In the genomic region with DNA sequence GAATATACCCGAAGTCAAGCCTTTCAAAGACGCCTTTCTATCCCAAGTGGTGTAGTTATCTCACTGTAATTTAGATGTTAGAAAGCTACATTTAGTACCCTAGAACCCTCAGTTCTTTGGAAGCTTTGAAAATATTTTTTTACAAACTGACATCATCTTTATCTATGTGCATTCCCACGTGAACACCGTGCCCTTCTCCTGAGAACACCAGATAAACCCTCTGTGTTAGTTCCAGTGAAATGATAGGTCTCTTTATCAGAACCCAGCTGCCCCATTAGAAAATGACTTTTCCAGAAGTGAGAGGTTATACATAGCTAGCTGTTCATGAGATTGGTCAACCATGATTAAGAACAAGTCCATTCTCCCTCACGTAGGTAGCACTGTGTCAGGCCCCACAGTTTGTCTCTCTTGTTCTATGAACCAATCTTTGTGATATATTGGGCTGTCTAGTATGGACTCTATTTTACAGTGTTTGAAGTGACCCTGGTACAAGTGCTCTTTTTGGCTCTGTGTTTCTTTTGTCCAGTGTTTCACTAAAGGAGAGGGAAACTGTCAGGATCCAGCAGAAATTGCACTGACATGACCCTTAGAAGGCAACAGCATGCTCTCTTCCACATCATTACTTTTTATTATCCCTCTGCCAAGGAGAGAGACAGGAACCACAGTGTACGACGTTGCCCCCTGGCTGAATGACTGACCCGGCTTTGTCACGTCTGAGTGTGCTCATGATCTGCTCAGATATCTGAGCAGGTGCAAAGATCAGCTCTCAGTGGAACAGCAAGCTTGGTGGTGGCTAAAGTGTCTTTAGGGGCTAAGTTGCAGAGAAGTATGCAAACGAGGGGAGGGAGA, we compare ENCODE assay signal across 13 mouse cellular contexts.
DNase-seq lines count a peak whose midpoint lies in the region; ATAC-seq and TF ChIP-seq lines count a peak whose summit lies in the region.
"Had no signal": no experiment of that assay in that cellular context is flagged by ENCODE, and none has a peak within 500 bp of the region (broad histone marks: within the 10 kb centered on the region; RNA-seq: fewer than 3 reads in every experiment).

No protein-coding gene starts in this region.

- no peaks in the 10 kb centered on the region for H3K27me3 ChIP-seq in midbrain, postnatal 0 days (ENCODE audit: insufficient read depth, low read length)
- H3K27me3 ChIP-seq in midbrain, embryonic 16.5 days (ENCODE audit: control insufficient read depth, insufficient read depth, low read depth, low read length), result no peaks in the 10 kb centered on the region

- H3K4me1 ChIP-seq in midbrain, postnatal 0 days (ENCODE audit: insufficient read depth, low read length), result no peaks in the 10 kb centered on the region
- H3K4me1 ChIP-seq in midbrain, embryonic 16.5 days (ENCODE audit: control insufficient read depth, insufficient read depth, low read length), result peaks cover 6% of the 10 kb centered on the region

- no peak for TF ChIP-seq CTCF in midbrain, postnatal 0 days (IDR thresholded peaks at IDR 0.05)

- H3K9me3 ChIP-seq in midbrain, postnatal 0 days (ENCODE audit: low read length), result no peaks in the 10 kb centered on the region
- no peaks in the 10 kb centered on the region for H3K9me3 ChIP-seq in midbrain, embryonic 16.5 days (replicated peaks; ENCODE audit: control insufficient read depth, low read length, poor library complexity, severe bottlenecking)

- WGBS in midbrain, postnatal 0 days, result 74% methylated on average over 10 of the region's 10 CpGs
- 74% methylated on average over 10 of the region's 10 CpGs for WGBS in midbrain, embryonic 16.5 days

- no peak overlapping the region for H3K4me3 ChIP-seq in midbrain, postnatal 0 days (ENCODE audit: low read depth, low read length)
- H3K4me3 ChIP-seq in midbrain, embryonic 16.5 days (ENCODE audit: low read depth, low read length), result no peak overlapping the region

- no peak overlapping the region for H3K27ac ChIP-seq in midbrain, postnatal 0 days (ENCODE audit: low read depth, low read length)
- no peak overlapping the region for H3K27ac ChIP-seq in midbrain, embryonic 16.5 days (ENCODE audit: low read length)

- no peaks in the 10 kb centered on the region for H3K36me3 ChIP-seq in midbrain, postnatal 0 days (ENCODE audit: insufficient read depth, low read length)
- H3K36me3 ChIP-seq in midbrain, embryonic 16.5 days (ENCODE audit: control insufficient read depth, insufficient read depth, low read length), result no peaks in the 10 kb centered on the region

- H3K9ac ChIP-seq in midbrain, postnatal 0 days (replicated peaks; ENCODE audit: low read length, poor library complexity, severe bottlenecking), result no peak overlapping the region
- no peak overlapping the region for H3K9ac ChIP-seq in midbrain, embryonic 16.5 days (ENCODE audit: low read depth, low read length)

- H3K4me2 ChIP-seq in midbrain, postnatal 0 days (ENCODE audit: low read depth, low read length, poor library complexity, severe bottlenecking), result no peak overlapping the region
- no peak overlapping the region for H3K4me2 ChIP-seq in midbrain, embryonic 16.5 days (ENCODE audit: low read length)

- no peak for ATAC-seq in midbrain, postnatal 0 days (ENCODE audit: low FRiP score)
- ATAC-seq in midbrain, embryonic 16.5 days, result no peak

- DNase-seq in cerebellum, postnatal 14 days, result peak; percentile 68 to 71
- no peak for DNase-seq in cerebellum, adult 11 months
- DNase-seq in midbrain, postnatal 0 days (ENCODE audit: low spot score), result peak; percentile 64
- peak; percentile 44 for DNase-seq in liver
- no peak for DNase-seq in spleen, postnatal 4 days (ENCODE audit: low spot score in 2 of 2)
- DNase-seq in layer of hippocampus, postnatal 25 days (ENCODE audit: extremely low spot score in 1 of 2, low spot score in 1 of 2), result no peak
- no peak for DNase-seq in adrenal gland, postnatal 14 days
- DNase-seq: adrenal gland, adult 2 months; B cell, adult 2 months; heart, postnatal 36 days; kidney, adult 2 months; thymus, adult 2 months had no signal

Comparison
In these comparisons a context has a peak if more than half of its experiments do, and no peak if none do; other contexts are left out.
1. DNase-seq: peak in cerebellum, postnatal 14 days (2 of 2), midbrain, postnatal 0 days (single experiment) and liver (single experiment); none in cerebellum, adult 11 months (single experiment), spleen, postnatal 4 days (0 of 2), layer of hippocampus, postnatal 25 days (0 of 2) and adrenal gland, postnatal 14 days (single experiment).